Mouse (Mus musculus) cerebellum, adult 2 months (tissue): ENCODE measurements around the gene Fstl5. TPM values are rescaled to one million over a fixed set of nuclear protein-coding genes. Genes with fewer than 3 reads are reported as not detected.

Experiments used
- DNase-seq, 2 experiments: peaks; one replicate each; pipeline ENCODE4 v3.0.0; 2021
- H3K27ac ChIP-seq: fragments of 200-500 bp; 2 replicates; pipeline ENCODE4 v1.5.1; 2012; ENCODE audit warnings: low read length, control low read depth, inconsistent platforms; ENCODE audit not compliant: insufficient read depth
- H3K27me3 ChIP-seq: fragments of 200-500 bp; 2 replicates; pipeline ENCODE4 v1.6.1; 2012; ENCODE audit warnings: inconsistent platforms, mild to moderate bottlenecking, low read length, moderate library complexity; ENCODE audit not compliant: control insufficient read depth, insufficient read depth
- H3K4me1 ChIP-seq: fragments of 200-500 bp; 2 replicates; pipeline ENCODE4 v1.6.1; 2011; ENCODE audit warnings: low read length; ENCODE audit not compliant: control insufficient read depth, insufficient read depth
- H3K4me3 ChIP-seq: fragments of 200-500 bp; replicated peaks from 2 replicates; pipeline ENCODE3; 2011; ENCODE audit warnings: mild to moderate bottlenecking, low read depth, low read length, control low read depth; ENCODE audit not compliant: insufficient read depth
- CTCF ChIP-seq: fragments of 200-500 bp; IDR thresholded peaks from 2 replicates; pipeline ENCODE4 v1.5.1; 2011; ENCODE audit warnings: low read depth, mild to moderate bottlenecking, control low read depth, low read length, moderate library complexity, borderline replicate concordance; ENCODE audit not compliant: insufficient read depth
- POLR2A ChIP-seq: fragments of 200-500 bp; IDR thresholded peaks from 2 replicates; pipeline ENCODE4 v1.6.1; 2011; ENCODE audit warnings: low read length, control low read depth, borderline replicate concordance; ENCODE audit not compliant: insufficient read depth
- WGBS: fragments of 180-500 bp; shearing (Covaris S2); methylation state at CpG from one replicate; pipeline ENCODE4 v1.1.7; 2018; 5-methylcytosine and 5-hydroxymethylcytosine counted together
- polyA plus RNA-seq: library from polyadenylated mRNA; depleted of rRNA; stranded (reverse); fragments of >200 nt; gene quantifications from 2 replicates; pipeline ENCODE4 v1.2.3, GENCODE M21; 2012; rRNA removed

Fstl5 gene
- polyA plus RNA-seq, 1 experiment: 14.4 TPM

DNA sequence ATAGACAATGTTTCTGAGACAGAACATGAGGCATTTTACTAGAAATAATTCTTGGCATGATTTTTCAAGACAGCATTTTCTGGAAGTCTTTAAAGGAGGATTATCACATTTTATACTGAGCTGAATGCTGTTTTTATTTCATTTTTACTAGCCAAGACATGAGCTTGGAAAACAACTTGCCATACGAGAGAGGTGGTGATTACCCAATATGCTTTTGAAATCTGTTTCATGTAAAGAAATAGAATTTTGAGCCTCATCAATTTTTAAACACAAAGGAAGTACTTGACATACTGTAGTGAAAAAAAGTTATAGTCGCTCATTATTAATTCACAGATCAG, 606.4 kb downstream of the Fstl5 start:
- no peak for DNase-seq
- no peak for TF ChIP-seq POLR2A
- no peak for TF ChIP-seq CTCF
- WGBS: 78% methylated on average over 2 of the region's 2 CpGs
- no peak overlapping the region for H3K4me3 ChIP-seq
- no peaks in the 10 kb centered on the region for H3K27me3 ChIP-seq
- no peak overlapping the region for H3K27ac ChIP-seq
- H3K4me1 ChIP-seq: no peaks in the 10 kb centered on the region

- no peaks in the 10 kb centered on the region for H3K4me1 ChIP-seq
- no peak for DNase-seq
- 50% methylated on average over 1 of the region's 1 CpGs for WGBS
- TF ChIP-seq POLR2A: no peak
- no peak for TF ChIP-seq CTCF
- no peak overlapping the region for H3K4me3 ChIP-seq
- H3K27ac ChIP-seq: no peak overlapping the region
- H3K27me3 ChIP-seq: no peaks in the 10 kb centered on the region
These were observed 623.1 kb downstream of the Fstl5 start for GRCm38 (mm10) chr3:76697134-76697629.

GRCm38 (mm10) chr3:76739221-76739620, 665.2 kb downstream of the Fstl5 start:
- no peaks in the 10 kb centered on the region for H3K27me3 ChIP-seq
- H3K27ac ChIP-seq: no peak overlapping the region
- H3K4me3 ChIP-seq: no peak overlapping the region
- TF ChIP-seq POLR2A: no peak
- TF ChIP-seq CTCF: no peak
- H3K4me1 ChIP-seq: no peaks in the 10 kb centered on the region
- no peak for DNase-seq
- WGBS: 83% methylated on average over 2 of the region's 2 CpGs

Other genes starting within 250 kb of the Fstl5 start
- gene Golim4, start 117.3 kb upstream of the Fstl5 start, polyA plus RNA-seq: 28.7 and 31.8 TPM in 2 replicates